Mouse (Mus musculus) kidney, embryonic 16.5 days (tissue): ENCODE measurements at regions not wholly inside any gene's neighbourhood (a gene's known extent, or its start where the extent isn't known, plus 50 kb on each side); places are given as distances from the start of the nearest gene placed in this dataset.

Source experiments
- ATAC-seq: fragments of 200-750 bp; cut with Nextera tagmentation; 2 replicates; pipeline ENCODE4 v1.8.0; 2017; ENCODE audit warnings: moderate TSS enrichment; ENCODE audit not compliant: low FRiP score, low TSS enrichment
- H3K27ac ChIP-seq: fragments of 300-500 bp; sonication (generic); 2 replicates; pipeline ENCODE4 v1.5.1; 2014; ENCODE audit warnings: low read length
- H3K27me3 ChIP-seq: fragments of 300-500 bp; sonication (generic); 2 replicates; pipeline ENCODE4 v1.6.1; 2014; ENCODE audit warnings: low read length, control low read depth, mixed read lengths; ENCODE audit not compliant: insufficient read depth
- H3K36me3 ChIP-seq: fragments of 300-500 bp; sonication (generic); 2 replicates; pipeline ENCODE4 v1.6.1; 2014; ENCODE audit warnings: low read length, control low read depth, mixed read lengths; ENCODE audit not compliant: insufficient read depth
- H3K4me1 ChIP-seq: fragments of 300-500 bp; sonication (generic); 2 replicates; pipeline ENCODE4 v1.6.1; 2014; ENCODE audit warnings: low read length, control low read depth, mixed read lengths; ENCODE audit not compliant: insufficient read depth
- H3K4me2 ChIP-seq: fragments of 300-500 bp; sonication (generic); replicated peaks from 2 replicates; pipeline ENCODE4 v1.6.1; 2014; ENCODE audit warnings: low read depth, low read length
- H3K4me3 ChIP-seq: fragments of 300-500 bp; sonication (generic); 2 replicates; pipeline ENCODE4 v1.5.1; 2014; ENCODE audit warnings: mild to moderate bottlenecking, low read length
- H3K9ac ChIP-seq: fragments of 300-500 bp; sonication (generic); replicated peaks from 2 replicates; pipeline ENCODE4 v1.6.1; 2014; ENCODE audit warnings: low read length
- H3K9me3 ChIP-seq: fragments of 300-500 bp; sonication (generic); 2 replicates; pipeline ENCODE4 v1.6.1; 2016; ENCODE audit warnings: low read length, control low read depth
- WGBS: fragments of 180-500 bp; shearing (Covaris S2); extraction: QIAGEN DNeasy Blood & Tissue Kit; methylation state at CpG from one replicate; pipeline ENCODE4 v1.1.7; 2014; 5-methylcytosine and 5-hydroxymethylcytosine counted together

GRCm38 (mm10) chr5:75320536-75320935 is 168.4 kb downstream of the Pdgfra start:
- Histone ChIP-seq H3K4me1 (no peaks in the 10 kb centered on the region), H3K36me3 (no peaks in the 10 kb centered on the region), H3K27me3 (no peaks in the 10 kb centered on the region), H3K9me3 (no peaks in the 10 kb centered on the region), H3K9ac (no peak overlapping the region), H3K4me2 (no peak overlapping the region), H3K27ac (no peak overlapping the region), H3K4me3 (no peak overlapping the region)
- 75% methylated on average over 2 of the region's 2 CpGs for WGBS
- no peak for ATAC-seq

GRCm38 (mm10) chr5:75334050-75334449 is 182.0 kb downstream of the Pdgfra start:
- no peak overlapping the region for H3K4me2 ChIP-seq
- no peaks in the 10 kb centered on the region for H3K36me3 ChIP-seq
- H3K9ac ChIP-seq, result no peak overlapping the region
- H3K27me3 ChIP-seq, result no peaks in the 10 kb centered on the region
- no peak overlapping the region for H3K27ac ChIP-seq
- H3K4me1 ChIP-seq, result peaks cover 8% of the 10 kb centered on the region; the same call in 1 of the 2 replicates
- no peak for ATAC-seq
- no peak overlapping the region for H3K4me3 ChIP-seq
- H3K9me3 ChIP-seq, result no peaks in the 10 kb centered on the region
- 90% methylated on average over 3 of the region's 3 CpGs for WGBS

DNA sequence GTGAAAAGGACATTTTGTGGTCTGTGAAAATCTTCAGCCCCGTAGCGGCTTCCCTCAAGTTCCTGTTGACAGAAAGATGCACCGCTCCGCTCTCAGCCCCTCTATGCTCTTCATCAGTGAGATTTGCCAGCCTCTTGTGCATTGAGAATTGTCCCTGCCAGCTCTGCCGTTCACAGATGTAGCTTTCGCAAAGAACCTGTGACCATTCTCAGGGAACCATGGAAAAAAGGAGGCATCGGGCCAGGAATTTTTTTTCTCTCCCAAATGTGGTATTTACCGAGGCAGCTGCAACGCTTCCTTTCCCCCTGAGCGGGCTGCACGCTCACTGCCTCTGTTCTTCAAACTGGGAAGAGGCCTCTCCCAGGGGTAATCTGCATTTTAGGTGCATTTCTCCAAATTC is 184.4 kb downstream of the Pdgfra start:
- 59% methylated on average over 11 of the region's 11 CpGs for WGBS
- no peak for ATAC-seq
- no peaks in the 10 kb centered on the region for H3K36me3 ChIP-seq
- H3K4me2 ChIP-seq, result no peak overlapping the region
- H3K4me1 ChIP-seq, result peaks cover 8% of the 10 kb centered on the region; the same call in 1 of the 2 replicates
- H3K9ac ChIP-seq, result no peak overlapping the region
- no peaks in the 10 kb centered on the region for H3K27me3 ChIP-seq
- H3K9me3 ChIP-seq, result no peaks in the 10 kb centered on the region
- H3K4me3 ChIP-seq, result no peak overlapping the region
- no peak overlapping the region for H3K27ac ChIP-seq

GRCm38 (mm10) chr5:75338439-75338838 is 186.3 kb downstream of the Pdgfra start:
- Histone ChIP-seq H3K27ac (no peak overlapping the region), H3K9me3 (no peaks in the 10 kb centered on the region), H3K36me3 (no peaks in the 10 kb centered on the region), H3K4me3 (no peak overlapping the region), H3K9ac (no peak overlapping the region), H3K4me2 (no peak overlapping the region), H3K4me1 (peaks cover 8% of the 10 kb centered on the region; the same call in 1 of the 2 replicates), H3K27me3 (no peaks in the 10 kb centered on the region)
- WGBS, result 76% methylated on average over 11 of the region's 11 CpGs
- no peak for ATAC-seq

DNA sequence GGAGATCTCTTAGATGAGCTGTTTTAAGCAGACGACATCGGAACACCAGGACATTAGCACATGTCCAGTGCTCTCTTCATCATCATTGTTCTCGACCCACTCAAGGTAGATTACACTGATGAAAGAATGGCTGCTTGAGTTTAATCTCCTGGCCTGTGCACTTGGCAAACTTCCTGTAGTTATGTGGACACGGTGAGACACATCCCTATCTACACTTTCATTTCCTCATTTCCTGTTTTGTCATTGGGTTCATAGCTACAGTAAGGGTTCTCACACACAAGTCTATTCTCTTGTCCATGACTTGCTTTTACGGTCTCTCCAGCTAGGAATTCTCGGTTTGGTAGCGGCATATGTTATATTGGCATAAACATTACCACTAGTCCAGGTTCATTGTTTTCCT is 190.5 kb downstream of the Pdgfra start:
- H3K9ac ChIP-seq, result no peak overlapping the region
- ATAC-seq, result no peak
- no peak overlapping the region for H3K27ac ChIP-seq
- no peaks in the 10 kb centered on the region for H3K4me1 ChIP-seq
- WGBS, result 91% methylated on average over 7 of the region's 7 CpGs
- H3K4me2 ChIP-seq, result no peak overlapping the region
- H3K36me3 ChIP-seq, result no peaks in the 10 kb centered on the region
- H3K9me3 ChIP-seq, result no peaks in the 10 kb centered on the region
- H3K27me3 ChIP-seq, result no peaks in the 10 kb centered on the region
- no peak overlapping the region for H3K4me3 ChIP-seq

GRCm38 (mm10) chr5:75346836-75347773 is 195.0 kb downstream of the Pdgfra start:
- Histone ChIP-seq H3K9me3 (no peaks in the 10 kb centered on the region), H3K4me1 (no peaks in the 10 kb centered on the region), H3K4me3 (no peak overlapping the region), H3K27me3 (no peaks in the 10 kb centered on the region), H3K9ac (no peak overlapping the region), H3K4me2 (no peak overlapping the region), H3K27ac (no peak overlapping the region), H3K36me3 (no peaks in the 10 kb centered on the region)
- no peak for ATAC-seq
- 78% methylated on average over 11 of the region's 11 CpGs for WGBS

DNA sequence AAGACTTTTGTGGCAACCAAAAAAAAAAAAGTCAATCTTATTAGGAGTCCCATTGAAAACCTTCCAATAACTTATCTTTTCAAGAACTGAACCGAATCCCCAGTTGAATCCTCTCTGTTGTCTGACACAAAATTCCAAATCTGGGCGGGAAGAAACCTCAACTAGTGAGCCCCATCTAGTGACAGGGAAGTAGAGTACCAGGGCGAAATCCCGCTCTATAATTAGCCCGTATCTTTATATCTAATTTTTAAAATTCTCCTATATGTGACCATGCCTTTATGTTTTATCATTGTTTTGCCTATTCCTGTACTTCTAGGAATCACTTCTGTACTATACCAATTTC is 195.7 kb downstream of the Pdgfra start:
- no peak for ATAC-seq
- Histone ChIP-seq H3K4me2 (no peak overlapping the region), H3K27ac (no peak overlapping the region), H3K27me3 (no peaks in the 10 kb centered on the region), H3K9me3 (no peaks in the 10 kb centered on the region), H3K4me1 (no peaks in the 10 kb centered on the region), H3K4me3 (no peak overlapping the region), H3K9ac (no peak overlapping the region), H3K36me3 (no peaks in the 10 kb centered on the region)
- WGBS, result 87% methylated on average over 5 of the region's 5 CpGs

DNA sequence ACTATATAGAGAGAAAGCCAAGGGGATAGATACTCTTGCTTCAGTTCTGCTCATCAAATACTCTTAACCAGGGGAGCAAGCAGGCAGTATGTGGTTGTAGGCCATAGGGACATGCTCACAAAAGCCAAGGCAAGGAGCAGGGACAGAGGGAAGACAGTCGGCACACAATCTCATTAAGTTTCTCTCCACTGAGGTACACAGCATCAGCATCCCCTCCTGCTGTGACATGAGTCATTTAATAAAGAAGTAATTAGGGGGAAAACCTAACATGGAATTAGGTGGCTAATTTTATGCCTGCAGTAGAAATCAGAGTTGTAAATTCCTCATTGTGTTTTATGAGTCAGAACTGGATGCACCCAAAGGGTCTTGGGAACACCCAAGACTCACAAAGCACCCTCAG is 203.2 kb downstream of the Pdgfra start:
- Histone ChIP-seq H3K27me3 (no peaks in the 10 kb centered on the region), H3K9ac (no peak overlapping the region), H3K27ac (no peak overlapping the region), H3K4me3 (no peak overlapping the region), H3K36me3 (no peaks in the 10 kb centered on the region), H3K4me1 (no peaks in the 10 kb centered on the region), H3K4me2 (no peak overlapping the region), H3K9me3 (no peaks in the 10 kb centered on the region)
- 66% methylated on average over 1 of the region's 1 CpGs for WGBS
- no peak for ATAC-seq

DNA sequence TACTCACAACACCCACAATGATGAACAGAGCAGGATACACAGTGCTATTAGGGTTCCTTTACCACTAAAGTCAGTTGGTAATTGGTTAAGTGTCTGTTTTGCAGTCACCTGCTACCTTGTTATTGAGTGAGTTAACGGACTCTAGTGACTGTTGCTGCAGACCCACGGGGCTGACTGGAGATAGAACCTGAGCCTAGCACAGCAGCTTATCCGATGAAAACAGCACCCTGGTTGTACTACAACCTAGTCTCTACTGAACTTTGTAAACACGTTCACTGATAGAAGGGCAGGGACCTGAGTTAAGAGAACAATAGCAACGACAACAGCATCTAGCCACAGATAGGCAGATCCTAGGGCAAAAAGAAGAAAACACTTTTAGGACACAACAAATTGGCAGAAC is 206.8 kb downstream of the Pdgfra start:
- no peak for ATAC-seq
- H3K4me2 ChIP-seq, result no peak overlapping the region
- H3K4me3 ChIP-seq, result no peak overlapping the region
- no peaks in the 10 kb centered on the region for H3K36me3 ChIP-seq
- no peaks in the 10 kb centered on the region for H3K4me1 ChIP-seq
- no peak overlapping the region for H3K27ac ChIP-seq
- WGBS, result 68% methylated on average over 5 of the region's 5 CpGs
- no peaks in the 10 kb centered on the region for H3K27me3 ChIP-seq
- H3K9ac ChIP-seq, result no peak overlapping the region
- no peaks in the 10 kb centered on the region for H3K9me3 ChIP-seq

DNA sequence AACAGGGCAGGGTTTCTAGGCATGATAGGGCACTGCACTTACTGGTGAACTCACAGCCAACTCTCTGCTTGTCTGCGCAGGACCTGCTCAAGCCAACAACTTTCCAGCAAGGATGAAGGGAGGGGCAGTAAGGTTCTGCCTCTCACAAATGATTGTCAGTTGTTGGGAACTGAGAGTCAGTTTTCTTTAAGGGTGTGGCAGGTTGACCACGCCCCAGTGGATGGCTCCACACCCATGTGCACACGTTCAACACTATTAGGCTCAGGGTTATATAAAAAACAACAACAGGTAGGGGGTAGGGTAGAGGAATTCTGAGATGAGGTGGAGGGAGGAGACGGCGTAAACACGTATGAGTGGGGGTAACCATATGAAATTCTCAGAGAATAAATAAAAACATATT is 210.9 kb upstream of the Kit start:
- no peaks in the 10 kb centered on the region for H3K4me1 ChIP-seq
- no peak overlapping the region for H3K4me3 ChIP-seq
- no peak for ATAC-seq
- H3K4me2 ChIP-seq, result no peak overlapping the region
- H3K9ac ChIP-seq, result no peak overlapping the region
- H3K9me3 ChIP-seq, result no peaks in the 10 kb centered on the region
- no peak overlapping the region for H3K27ac ChIP-seq
- H3K27me3 ChIP-seq, result no peaks in the 10 kb centered on the region
- no peaks in the 10 kb centered on the region for H3K36me3 ChIP-seq
- WGBS, result 88% methylated on average over 6 of the region's 6 CpGs
